Mouse (Mus musculus) layer of hippocampus, postnatal 10 days (tissue): ENCODE data around the gene Tsc22d2. TPM values are rescaled to one million over a fixed set of nuclear protein-coding genes. Genes with fewer than 3 reads are reported as not detected.
A peak's percentile ranks its signal among the peaks of the same experiment; 100 is the strongest.
"Not testable (repeated sequence)": the region's sequence is repeated elsewhere in the genome, so short reads cannot be mapped to it uniquely, and the experiment has no call there.

Experiments used
- DNase-seq, 2 experiments: peaks; one replicate each; pipeline ENCODE4 v3.0.0; 2021; ENCODE audit warnings: low spot score in 2 of 2
- total RNA-seq, 2 experiments: library from RNA; stranded (reverse); gene quantifications; 2 replicates each; pipeline ENCODE4 v1.2.3; 2021

Tsc22d2 gene
- total RNA-seq, 2 experiments from 2014 or later: 36.8 to 39.2 TPM

DNA sequence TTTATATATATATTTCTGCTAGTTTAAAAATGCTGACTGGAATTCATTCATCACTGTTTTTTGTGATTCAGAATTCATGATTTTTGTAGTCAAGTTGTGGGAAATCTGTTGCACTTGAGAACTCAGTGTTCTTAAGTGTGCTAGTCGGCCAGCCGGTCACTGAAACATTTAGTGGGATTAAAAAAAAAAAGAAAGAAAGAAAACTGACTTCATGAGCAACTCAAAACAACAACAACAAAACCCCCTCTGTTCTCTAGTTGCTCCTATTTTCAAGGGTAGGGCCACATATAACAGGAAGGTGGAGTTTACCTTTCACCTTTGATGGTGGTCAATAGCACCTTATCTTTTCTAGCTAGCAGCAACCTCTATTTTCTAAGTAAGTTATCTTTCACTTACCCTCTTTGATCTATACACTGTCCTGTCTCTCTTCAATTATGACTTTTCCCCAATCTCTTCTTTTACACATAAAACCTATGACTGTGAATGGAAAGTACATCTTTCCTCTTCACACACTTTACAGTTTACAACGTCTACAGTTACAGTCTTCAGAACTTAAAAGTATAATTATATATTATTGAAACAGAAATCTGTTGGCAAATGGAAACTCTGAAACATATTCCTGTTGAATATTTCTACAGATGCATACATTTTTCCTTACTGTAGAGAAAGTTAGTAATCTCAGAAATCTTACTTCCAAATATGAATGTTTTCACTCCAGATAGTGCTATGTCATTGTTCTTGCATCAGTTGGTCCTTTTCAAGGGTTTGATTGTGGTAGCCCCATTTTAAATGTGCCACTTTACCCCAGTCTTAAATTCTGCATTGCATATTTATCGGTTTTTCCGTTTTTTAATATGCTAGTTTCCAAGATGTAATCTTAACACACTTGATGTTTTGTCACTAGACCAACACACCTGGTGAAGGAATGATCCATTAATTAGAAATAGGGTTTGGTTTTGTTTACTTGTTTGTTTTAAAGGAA is 4.5 kb downstream of the Tsc22d2 start:
- DNase-seq: no peak

DNA sequence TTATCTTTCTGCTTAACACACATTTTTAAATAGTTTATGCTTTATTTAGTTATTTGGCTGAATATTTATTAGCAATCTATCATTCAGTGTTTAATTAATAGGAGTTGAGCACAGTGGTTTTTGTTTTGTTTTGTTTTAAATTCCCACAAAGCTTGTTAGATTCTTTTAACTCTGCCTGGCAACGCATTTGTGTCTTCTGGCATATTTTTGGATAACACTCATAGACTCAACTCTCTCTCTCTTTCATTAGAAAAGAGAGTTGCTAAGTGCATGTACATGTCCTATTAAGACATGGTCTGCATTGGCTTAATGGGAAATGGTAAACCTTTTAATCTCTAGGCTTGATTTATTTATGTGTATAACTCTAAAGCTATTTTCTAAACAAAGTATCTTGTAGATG is 14.3 kb downstream of the Tsc22d2 start:
- no peak for DNase-seq

DNA sequence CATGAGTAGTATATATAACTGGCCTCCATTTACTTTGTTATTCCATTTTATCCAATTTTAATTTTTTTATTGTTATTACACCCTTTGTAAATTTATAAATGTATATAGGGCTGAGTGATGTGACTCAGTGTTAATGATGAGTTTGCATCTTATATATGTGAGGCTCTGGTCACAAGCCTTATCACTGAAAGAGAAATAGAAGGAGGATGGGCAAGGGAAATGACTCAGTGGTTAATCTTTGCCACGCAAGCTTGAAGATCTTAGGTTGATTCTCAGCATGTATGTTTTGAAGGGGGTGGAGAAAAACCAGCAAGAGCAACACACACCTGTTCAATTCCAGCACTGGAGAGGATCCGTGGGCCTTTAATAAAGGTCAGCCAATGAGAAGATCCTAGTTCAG is 19.9 kb downstream of the Tsc22d2 start:
- DNase-seq: no peak

DNA sequence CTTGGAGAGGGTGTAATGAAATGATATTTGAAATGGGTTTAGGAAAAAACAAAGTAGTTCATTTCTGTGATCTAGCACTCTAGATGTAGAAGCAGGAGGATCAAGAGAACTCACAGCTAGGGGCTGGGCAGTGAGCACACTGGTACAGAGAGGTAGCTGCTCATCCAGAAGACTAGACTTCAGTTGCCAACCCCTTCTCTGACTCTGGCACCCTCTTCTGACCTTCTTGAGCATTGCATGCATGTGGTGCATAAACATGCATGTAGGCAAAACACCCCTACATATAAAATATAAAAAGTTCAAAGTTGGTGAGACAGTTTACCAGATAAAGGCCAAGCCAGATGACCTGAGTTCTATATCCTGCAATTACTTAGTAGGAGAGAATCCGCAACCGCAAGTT is 33.7 kb downstream of the Tsc22d2 start:
- no peak for DNase-seq

DNA sequence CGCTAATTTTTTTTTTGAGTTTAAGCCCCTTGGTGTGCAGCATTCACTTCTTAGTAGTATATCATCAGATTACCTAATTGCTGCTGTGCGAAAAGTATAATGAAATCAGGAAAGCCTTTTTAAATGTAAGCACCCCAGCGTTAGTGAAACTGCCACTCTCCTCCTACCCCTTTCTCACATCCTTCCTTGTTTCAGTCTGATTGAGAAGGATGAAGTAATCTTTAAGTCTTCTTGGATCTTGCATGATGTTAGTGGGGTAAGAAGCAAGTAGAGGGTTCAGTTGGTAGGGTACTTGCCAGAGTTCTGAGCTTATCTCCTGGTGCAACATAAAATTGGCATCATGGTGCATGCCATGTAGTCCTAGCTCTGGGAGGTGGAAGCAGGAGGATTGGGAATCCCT is 35.0 kb downstream of the Tsc22d2 start:
- DNase-seq: no peak

DNA sequence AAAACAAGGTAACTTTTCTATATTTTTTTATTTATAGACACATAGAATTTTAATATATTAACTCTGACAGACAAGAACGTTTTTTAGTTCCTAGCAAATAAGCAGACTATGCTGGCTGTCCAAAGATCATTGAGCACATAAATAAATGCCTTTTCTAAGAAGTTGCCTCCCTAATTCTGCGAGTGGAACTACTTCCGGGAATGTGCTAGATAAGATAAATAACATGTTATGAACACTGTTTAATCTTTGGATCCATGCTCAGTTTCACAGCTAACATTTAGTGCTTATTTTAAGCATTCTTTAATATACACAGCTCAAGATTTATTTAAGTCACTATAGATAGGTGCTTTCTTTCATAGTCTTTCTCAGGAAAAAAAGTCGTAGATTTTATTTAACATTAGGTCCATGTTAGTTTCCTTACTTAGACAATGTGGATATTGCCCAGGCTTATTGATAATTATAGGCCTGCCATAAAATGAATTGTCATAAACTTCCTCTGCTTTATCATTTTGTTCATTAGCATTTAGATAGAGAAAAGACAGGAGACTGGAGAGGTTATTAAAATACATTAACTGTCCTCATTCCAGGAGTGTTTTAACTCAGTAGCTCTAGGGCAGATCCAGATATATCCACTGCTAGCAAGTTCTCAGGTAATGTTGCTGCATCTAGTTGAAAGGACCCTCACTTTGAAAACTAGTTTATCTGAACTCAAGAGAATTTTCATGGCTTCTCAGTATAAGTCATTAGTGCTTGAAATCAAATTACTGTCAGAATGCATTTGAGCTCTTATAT is 40.1 kb downstream of the Tsc22d2 start:
- no peak for DNase-seq

DNA sequence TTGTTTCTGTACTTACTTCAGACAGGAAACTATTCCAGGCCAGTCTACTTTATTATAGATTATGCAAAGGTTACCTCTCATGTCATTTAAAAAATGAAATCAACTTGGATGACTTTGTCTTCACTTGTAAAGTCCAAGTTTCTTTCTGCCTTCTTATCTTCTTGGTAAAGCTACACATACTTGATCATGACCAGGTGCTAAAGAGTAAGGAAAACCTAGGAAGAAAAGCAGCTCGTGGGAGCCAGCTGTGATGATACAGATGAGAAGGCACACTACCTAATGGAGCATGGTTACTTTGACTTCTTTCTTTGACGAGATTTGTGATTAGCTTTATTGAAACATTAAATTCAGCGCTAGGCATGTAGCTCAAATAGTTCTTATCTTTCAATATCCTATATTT is 40.7 kb downstream of the Tsc22d2 start:
- DNase-seq: no peak

DNA sequence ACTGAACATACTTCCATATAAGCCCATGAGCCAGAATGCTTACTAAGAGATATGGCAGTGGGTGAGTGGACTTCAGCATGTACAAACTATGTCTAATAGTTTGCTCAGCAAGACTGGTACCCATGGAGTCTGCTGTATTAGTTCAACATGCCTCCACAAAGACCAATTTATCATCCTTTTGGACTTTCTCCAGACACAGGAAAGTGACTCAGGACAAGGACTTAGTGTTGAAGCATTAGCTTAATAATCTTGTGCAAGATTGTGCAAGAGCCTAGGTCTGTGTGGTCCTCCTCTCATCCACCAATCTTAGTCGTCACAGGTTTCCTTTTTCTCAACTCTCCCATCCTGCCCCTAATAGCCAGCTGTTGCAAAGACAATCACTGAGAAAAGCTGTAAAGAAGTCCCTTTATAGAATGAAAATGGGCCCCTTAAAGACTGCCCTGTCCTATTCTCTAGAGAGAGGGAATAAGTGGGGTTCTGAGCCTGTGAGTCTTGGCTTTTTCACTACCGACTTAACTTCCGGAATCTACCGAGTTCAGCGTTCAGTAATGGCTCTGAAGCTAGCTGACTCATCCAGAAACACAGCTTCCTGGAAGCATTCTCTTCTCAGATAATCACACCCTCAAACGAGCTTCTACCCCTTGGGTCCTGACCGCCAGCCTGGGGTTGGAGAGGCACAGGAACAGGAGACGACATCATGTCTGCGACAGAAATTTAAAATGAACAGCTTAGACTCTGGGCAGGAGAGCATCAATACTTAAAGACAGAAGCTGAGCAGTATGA is 55.3 kb downstream of the Tsc22d2 start:
- DNase-seq: no peak

DNA sequence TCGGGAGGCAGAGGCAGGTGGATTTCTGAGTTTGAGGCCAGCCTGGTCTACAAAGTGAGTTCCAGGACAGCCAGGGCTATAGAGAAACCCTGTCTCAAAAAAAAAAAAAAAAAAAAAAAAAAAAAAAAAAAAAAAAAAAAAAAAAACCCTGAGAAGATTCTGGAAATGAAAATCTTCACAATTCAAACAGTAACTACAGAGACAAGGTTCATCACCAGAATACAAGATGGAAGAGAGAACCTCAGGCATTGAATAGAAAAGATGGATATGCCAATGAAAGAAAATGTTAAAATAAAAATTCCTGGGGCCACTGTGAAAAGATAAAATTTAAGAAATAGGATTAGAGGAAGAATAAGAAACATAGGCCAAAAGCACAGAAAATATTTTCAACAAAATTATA is 60.8 kb downstream of the Tsc22d2 start:
- DNase-seq: not testable (repeated sequence)

DNA sequence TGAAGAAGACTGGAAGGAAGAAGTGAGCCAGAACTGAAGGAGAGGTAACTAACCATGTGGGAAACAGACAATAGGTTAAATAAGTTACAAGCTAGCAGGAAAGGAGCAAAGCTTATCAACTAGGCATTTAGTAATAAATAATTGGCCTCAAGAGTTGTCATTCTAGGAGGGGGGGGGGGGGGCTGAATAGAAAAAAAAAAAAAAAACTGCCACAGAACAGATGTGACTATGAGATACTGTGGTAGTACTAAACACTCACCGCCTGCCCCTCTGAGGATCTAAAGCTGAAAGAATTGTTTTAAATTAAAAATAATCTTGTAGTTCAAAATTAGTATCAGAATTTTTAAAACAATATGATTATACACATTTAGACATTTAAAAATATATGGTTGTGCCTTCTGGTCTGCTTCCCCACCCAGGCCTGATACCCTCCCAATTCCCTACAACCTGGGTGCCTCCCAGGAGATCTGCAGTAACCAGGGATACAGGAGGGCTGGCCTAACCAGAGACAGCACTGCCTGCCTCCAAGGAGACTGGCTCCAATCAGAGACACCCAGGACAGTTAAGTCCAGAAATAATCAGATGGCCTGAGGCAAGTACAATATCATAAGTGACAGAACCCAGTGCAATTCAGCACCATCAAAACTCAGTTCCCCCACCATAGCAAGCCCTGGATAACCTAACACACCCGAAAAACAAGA is 64.4 kb downstream of the Tsc22d2 start:
- DNase-seq: no peak

DNA sequence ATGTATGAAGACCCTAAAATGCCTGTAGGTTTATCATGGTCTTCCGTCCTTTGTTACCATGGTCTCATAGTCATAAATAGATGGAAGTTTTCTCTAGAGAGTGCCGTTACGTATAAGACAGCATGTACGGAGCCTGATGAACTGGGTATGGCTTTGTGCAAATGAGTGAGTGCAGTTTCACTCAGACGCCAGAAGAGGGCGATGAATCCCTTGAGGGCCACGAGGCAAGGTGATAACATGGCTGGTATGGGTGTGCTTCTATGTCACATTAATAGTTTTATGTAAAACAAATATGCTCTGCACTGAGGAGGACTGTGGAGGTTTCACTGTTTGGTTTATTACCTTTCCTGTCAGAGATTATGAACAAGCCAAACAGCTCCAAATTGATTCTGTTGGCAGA is 71.4 kb downstream of the Tsc22d2 start:
- no peak for DNase-seq

DNA sequence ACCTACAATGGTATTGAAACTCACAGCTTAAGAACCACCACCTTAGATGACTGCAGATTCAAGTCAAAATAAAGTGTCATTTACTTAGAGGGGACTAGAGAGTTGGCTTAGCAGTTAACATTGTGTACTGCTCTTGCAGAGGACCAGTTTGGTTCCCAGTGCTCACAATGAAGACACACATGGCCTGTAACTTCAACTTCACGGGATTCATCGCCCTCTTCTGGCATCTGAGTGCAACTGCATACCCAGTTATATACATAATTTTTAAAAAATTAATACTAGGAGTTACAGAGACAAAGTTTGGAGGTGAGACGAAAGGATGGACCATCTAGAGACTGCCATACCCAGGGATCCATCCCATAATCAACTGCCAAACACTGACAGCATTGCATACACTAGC is 72.6 kb downstream of the Tsc22d2 start:
- DNase-seq: no peak

DNA sequence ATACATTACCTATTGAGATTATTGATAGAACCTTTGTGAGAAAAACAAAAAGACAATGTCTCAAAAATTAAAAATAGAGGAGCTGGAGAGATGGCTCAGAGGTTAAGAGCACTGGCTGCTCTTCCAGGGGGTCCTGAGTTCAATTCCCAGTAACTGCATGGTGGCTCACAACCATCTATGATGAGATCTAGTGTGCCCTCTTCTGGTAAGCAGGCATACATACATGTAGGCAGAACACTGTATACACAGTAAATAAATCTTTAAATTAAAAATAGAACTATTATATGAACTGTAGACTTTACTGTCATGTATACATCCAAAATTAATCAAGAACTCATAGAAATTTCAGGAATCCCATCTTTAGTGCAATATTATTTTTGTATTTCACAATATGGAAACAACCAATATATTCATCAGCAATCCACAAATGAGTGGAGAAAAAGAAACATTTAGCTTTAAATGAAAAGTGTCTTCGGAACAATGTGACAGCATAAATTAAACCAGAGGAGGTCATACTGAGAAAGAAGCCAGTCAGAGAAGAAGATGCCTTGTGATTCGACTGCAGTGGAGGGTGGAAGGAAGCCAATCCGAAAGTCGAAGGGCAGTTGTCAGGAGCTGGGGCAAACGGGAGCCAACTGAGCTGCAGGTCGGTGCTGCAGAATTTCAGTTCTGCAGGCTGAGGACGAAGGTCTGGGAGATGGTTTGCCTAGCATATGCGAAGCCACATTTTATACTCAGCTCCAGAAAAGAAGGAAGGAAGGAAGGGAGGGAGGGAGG is 73.7 kb downstream of the Tsc22d2 start:
- no peak for DNase-seq

DNA sequence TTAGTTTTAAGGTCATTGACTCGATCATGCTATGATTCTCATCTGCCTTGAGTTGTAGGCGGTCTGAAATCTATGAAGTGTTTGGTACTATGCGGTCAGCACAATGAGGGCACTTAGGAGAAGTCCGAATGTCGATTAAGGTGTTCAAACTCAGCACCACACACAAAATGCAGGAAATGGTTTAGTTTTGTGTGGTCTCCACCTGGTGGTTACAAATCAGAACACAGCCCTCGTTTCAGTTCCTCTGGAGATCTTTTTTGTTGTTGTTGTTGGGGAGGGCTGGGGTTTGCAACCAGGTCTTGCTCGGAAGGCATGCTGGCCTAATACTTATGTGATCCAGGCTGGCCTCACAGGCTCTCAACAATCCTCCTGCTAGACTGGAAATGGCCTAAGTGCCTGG is 76.3 kb downstream of the Tsc22d2 start:
- peak; percentile 51 for DNase-seq

DNA sequence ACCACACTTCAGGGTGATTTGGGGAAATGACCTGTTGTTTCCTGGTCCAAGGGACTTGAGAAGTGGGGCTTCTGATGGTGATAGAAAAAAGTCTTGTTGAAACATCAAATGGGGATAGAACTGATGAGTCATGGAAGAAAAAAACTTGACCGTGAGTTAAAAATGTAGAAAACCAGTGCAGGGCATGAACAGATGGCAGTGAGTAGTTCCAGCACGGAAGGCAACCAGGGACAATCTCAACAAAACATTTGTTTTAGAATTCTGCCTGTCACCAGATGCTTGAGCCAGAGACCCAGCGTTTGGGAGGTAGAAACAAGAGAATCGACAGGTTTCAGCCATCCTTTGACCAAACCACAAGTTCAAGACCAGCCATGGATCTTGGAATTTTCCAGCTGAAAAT is 79.1 kb downstream of the Tsc22d2 start:
- DNase-seq: no peak

DNA sequence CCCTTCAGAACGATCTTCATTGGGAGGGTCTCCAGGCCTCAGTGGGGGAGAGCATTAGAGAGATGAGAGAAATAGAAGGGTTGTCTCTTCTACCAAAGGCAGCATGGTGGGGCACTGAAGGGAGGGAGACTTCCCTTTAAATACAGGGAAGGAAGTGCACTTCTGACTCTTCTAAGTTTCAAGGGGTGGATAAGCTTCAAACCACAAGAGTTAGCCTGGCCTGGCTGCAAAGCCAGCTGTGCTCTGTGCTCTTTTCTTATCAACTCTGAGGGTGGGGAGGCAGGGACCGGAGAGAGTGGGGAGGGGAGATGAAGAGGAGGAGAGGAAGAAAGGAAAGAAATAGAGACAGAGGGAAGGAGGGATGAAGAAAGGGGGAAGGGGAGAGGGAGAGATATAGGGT is 87.4 kb downstream of the Tsc22d2 start:
- no peak for DNase-seq

DNA sequence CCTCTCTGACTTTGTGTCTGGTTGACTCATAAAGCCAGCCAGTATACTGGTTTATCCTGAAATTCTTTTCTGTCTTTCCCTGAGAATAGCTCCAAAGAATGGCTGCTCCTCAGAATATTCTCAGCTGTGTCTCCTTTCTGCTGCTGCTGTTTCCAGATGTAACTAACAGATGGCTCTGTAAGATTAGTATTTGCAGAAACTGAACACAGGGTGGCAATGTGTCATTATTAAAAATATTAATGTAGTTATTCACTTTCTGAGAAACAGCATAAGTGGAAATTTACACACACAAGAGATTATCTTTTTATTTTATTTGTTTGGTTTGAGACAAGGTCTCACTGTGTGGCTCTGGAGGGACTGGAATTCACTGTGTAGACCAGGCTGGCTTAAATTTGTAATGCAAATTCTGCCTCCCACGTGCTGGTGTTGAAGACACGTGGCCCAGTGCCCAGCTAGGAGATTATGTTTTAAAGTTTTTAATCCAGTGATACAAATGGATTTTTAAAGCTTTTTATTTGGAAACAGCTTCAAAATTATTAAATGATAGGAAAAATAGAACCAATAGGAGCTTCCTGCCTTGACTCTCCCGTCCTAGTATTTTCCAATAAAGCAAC is 89.3 kb downstream of the Tsc22d2 start:
- no peak for DNase-seq

DNA sequence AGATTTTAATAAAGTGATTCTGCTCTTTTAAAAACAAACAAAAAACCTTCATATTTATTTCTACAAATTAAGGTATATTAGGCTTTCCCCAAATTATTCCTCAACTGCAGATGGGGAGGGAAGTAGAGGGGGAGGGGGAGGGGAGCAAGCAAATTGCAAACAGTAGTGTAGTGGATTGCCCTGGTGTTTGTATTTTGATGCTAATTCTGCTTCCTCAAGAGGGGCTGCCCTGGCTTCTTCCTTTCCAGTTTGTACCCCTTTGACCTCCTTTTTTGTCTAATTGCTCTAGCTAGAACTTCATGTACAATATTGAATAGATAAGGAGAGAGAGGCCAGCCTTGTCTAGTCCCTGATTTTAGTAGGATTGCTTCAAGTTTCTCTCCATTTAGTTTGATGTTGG is 90.2 kb downstream of the Tsc22d2 start:
- no peak for DNase-seq

DNA sequence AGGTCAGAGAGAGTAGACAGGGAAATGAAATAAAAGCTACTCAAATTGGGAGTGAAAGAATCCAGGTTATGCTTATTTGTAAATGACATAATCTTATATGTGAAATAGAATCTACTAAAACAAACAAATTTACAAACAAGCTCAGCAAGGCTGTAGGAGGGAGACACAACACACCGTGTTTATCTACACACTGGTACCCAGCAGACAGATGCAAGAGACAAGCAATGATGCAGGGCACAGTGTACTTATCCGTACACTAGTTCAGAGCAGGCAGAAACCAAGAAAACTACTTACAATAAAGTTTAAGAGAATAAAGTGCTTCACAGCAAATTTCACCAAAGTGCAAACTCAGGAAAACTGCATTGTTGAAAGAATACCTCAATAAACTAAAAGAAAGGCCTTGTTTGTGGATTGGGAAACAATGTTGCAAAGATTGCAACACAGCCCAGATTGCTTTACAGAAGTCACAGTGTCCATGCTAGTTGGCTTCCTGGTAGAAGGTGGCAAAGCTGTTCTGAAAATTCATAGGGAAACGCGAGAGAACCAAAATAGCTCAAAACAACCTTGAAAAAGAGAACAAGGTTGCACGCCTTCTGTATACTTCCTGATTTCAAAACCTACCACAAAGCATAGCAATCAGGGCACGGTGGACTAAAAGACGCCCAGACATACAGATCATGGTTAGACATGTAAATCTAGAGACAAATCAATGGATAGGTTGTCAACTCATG is 93.7 kb downstream of the Tsc22d2 start:
- DNase-seq: no peak
